Mouse (Mus musculus) forebrain, postnatal 0 days (tissue): ENCODE data around the gene Kif27. TPM values are rescaled to one million over a fixed set of nuclear protein-coding genes. Genes with fewer than 3 reads are reported as not detected.
A peak's percentile ranks its signal among the peaks of the same experiment; 100 is the strongest.
"Not testable (repeated sequence)": the region's sequence is repeated elsewhere in the genome, so short reads cannot be mapped to it uniquely, and the experiment has no call there.

Experiments
- ATAC-seq: fragments of 200-750 bp; cut with Nextera tagmentation; 2 replicates; pipeline ENCODE4 v1.8.0; 2017; ENCODE audit warnings: mild to moderate bottlenecking, moderate library complexity
- DNase-seq: peaks from one replicate; pipeline ENCODE4 v3.0.0-alpha.2; 2015
- H3K27ac ChIP-seq: fragments of 300-500 bp; sonication (generic); 2 replicates; pipeline ENCODE4 v1.5.1; 2014; ENCODE audit warnings: low read depth, mild to moderate bottlenecking, antibody characterized with exemption, low read length, moderate library complexity, mixed read lengths
- H3K27me3 ChIP-seq: fragments of 300-500 bp; sonication (generic); 2 replicates; pipeline ENCODE4 v1.6.1; 2014; ENCODE audit warnings: mild to moderate bottlenecking, low read length, mixed read lengths; ENCODE audit not compliant: insufficient read depth
- H3K36me3 ChIP-seq: fragments of 300-500 bp; sonication (generic); 2 replicates; pipeline ENCODE4 v1.6.1; 2014; ENCODE audit warnings: mild to moderate bottlenecking, moderate library complexity; ENCODE audit not compliant: insufficient read depth
- H3K4me1 ChIP-seq: fragments of 300-500 bp; sonication (generic); 2 replicates; pipeline ENCODE4 v1.6.1; 2014; ENCODE audit warnings: antibody characterized with exemption; ENCODE audit not compliant: insufficient read depth
- H3K4me2 ChIP-seq: fragments of 300-500 bp; sonication (generic); 2 replicates; pipeline ENCODE4 v1.6.1; 2014; ENCODE audit warnings: low read depth, mild to moderate bottlenecking, moderate library complexity
- H3K4me3 ChIP-seq: fragments of 300-500 bp; sonication (generic); 2 replicates; pipeline ENCODE4 v1.5.1; 2014; ENCODE audit warnings: low read depth, low read length, mixed read lengths
- H3K9ac ChIP-seq: fragments of 300-500 bp; sonication (generic); 2 replicates; pipeline ENCODE4 v1.6.1; 2014; ENCODE audit warnings: mild to moderate bottlenecking
- H3K9me3 ChIP-seq: fragments of 300-500 bp; sonication (generic); 2 replicates; pipeline ENCODE4 v1.6.1; 2016; ENCODE audit warnings: low read length
- CTCF ChIP-seq: sonication (generic); IDR thresholded peaks from 2 replicates; pipeline ENCODE4 v1.5.1; 2016; ENCODE audit warnings: antibody characterized with exemption, control low read depth, low read depth
- WGBS: fragments of 180-500 bp; shearing (Covaris S2); extraction: QIAGEN DNeasy Blood & Tissue Kit; methylation state at CpG from one replicate; pipeline ENCODE4 v1.1.7; 2014; 5-methylcytosine and 5-hydroxymethylcytosine counted together
- polyA plus RNA-seq: library from polyadenylated mRNA; unstranded; fragments of >200 nt; fragmentation: Nextera tagmentation; extraction: Ambion mirVana; gene quantifications from 2 replicates; pipeline ENCODE4 v1.2.1, GENCODE M21; 2015
- total RNA-seq: library from RNA; depleted of rRNA; stranded (reverse); fragments of >200 nt; gene quantifications from 2 replicates; pipeline ENCODE4 v1.2.3, GENCODE M21; 2014

The Kif27 gene
- total and polyA plus RNA-seq, 2 experiments from 2014 or later = 2.0 to 5.2 TPM

- H3K9ac ChIP-seq = no peak overlapping the region
- no peak for ATAC-seq
- H3K36me3 ChIP-seq = peaks cover 44% of the 10 kb centered on the region
- DNase-seq = no peak
- no peak overlapping the region for H3K4me2 ChIP-seq
- no peak overlapping the region for H3K4me3 ChIP-seq
- 0 out of 2 replicates have a peak, but pooled peaks cover 2% of the 10 kb centered on the region for H3K4me1 ChIP-seq
- H3K27ac ChIP-seq = no peak overlapping the region
- no peaks in the 10 kb centered on the region for H3K9me3 ChIP-seq
- TF ChIP-seq CTCF = no peak
- no peaks in the 10 kb centered on the region for H3K27me3 ChIP-seq
- 55% methylated on average over 13 of the region's 13 CpGs for WGBS
Observed at GRCm38 (mm10) chr13:58397651-58398050, 38.7 kb upstream of the Kif27 start.

- not testable (repeated sequence) for DNase-seq, H3K27ac ChIP-seq, ATAC-seq, H3K9me3 ChIP-seq, H3K4me1 ChIP-seq, H3K27me3 ChIP-seq, H3K4me3 ChIP-seq, H3K4me2 ChIP-seq, H3K9ac ChIP-seq
- peaks cover 60% of the 10 kb centered on the region for H3K36me3 ChIP-seq
- 87% methylated on average over 11 of the region's 11 CpGs for WGBS
Observed at GRCm38 (mm10) chr13:58394392-58394791, 35.5 kb upstream of the Kif27 start.

GRCm38 (mm10) chr13:58389324-58389951 lies 30.5 kb upstream of the Kif27 start:
- Histone ChIP-seq H3K36me3 (peaks cover 31% of the 10 kb centered on the region), H3K4me2 (no peak overlapping the region), H3K27me3 (no peaks in the 10 kb centered on the region), H3K9me3 (no peaks in the 10 kb centered on the region), H3K4me3 (no peak overlapping the region), H3K9ac (no peak overlapping the region), H3K27ac (no peak overlapping the region), H3K4me1 (no peaks in the 10 kb centered on the region; the same call in 1 of the 2 replicates)
- no peak for TF ChIP-seq CTCF
- 0 out of 2 replicates have a peak, but pooled peaks have one; percentile 6 for ATAC-seq
- WGBS = 70% methylated on average over 2 of the region's 2 CpGs
- DNase-seq = peak; percentile 21

- Histone ChIP-seq H3K9ac (no peak overlapping the region), H3K4me1 (no peaks in the 10 kb centered on the region; the same call in 1 of the 2 replicates), H3K36me3 (peaks cover 21% of the 10 kb centered on the region), H3K4me3 (no peak overlapping the region), H3K27ac (no peak overlapping the region), H3K27me3 (no peaks in the 10 kb centered on the region), H3K9me3 (no peaks in the 10 kb centered on the region), H3K4me2 (no peak overlapping the region)
- no peak for ATAC-seq
- TF ChIP-seq CTCF = no peak
- 49% methylated on average over 3 of the region's 3 CpGs for WGBS
- DNase-seq = no peak
Observed at GRCm38 (mm10) chr13:58388379-58388778, 29.5 kb upstream of the Kif27 start.

GRCm38 (mm10) chr13:58387948-58388347 lies 29.0 kb upstream of the Kif27 start:
- ATAC-seq = peak; percentile 73
- DNase-seq = peak; percentile 83
- Histone ChIP-seq H3K27me3 (no peaks in the 10 kb centered on the region), H3K9me3 (no peaks in the 10 kb centered on the region), H3K4me1 (no peaks in the 10 kb centered on the region; the same call in 1 of the 2 replicates), H3K36me3 (peaks cover 21% of the 10 kb centered on the region), H3K9ac (no peak overlapping the region), H3K4me3 (no peak overlapping the region), H3K4me2 (no peak overlapping the region), H3K27ac (no peak overlapping the region)
- peak; percentile 82 for TF ChIP-seq CTCF
- 15% methylated on average over 7 of the region's 7 CpGs for WGBS

GRCm38 (mm10) chr13:58385547-58385920 lies 26.6 kb upstream of the Kif27 start:
- no peak for TF ChIP-seq CTCF
- no peak overlapping the region for H3K9ac ChIP-seq
- ATAC-seq (peak; percentile 4; the same call in 1 of the 2 replicates), DNase-seq (no peak)
- H3K9me3 ChIP-seq = 0 out of 2 replicates have a peak, but pooled peaks cover 5% of the 10 kb centered on the region
- H3K4me3 ChIP-seq = peak overlapping the region; percentile 46
- H3K4me1 ChIP-seq = no peaks in the 10 kb centered on the region; the same call in 1 of the 2 replicates
- H3K27me3 ChIP-seq = no peaks in the 10 kb centered on the region
- H3K4me2 ChIP-seq = peak overlapping the region; percentile 82
- H3K36me3 ChIP-seq = peaks cover 32% of the 10 kb centered on the region
- 82% methylated on average over 7 of the region's 7 CpGs for WGBS
- H3K27ac ChIP-seq = no peak overlapping the region

GRCm38 (mm10) chr13:58384779-58385546 lies 26.0 kb upstream of the Kif27 start, which contains the start of gene 2210016F16Rik:
TSS of gene 2210016F16Rik (minus strand) at chr13:58385225.
- peak within 1 kb of the TSS; percentile 61 for H3K9ac ChIP-seq
- no peak within 1 kb of the TSS for H3K27ac ChIP-seq
- 4% methylated on average over 80 of the region's 80 CpGs for WGBS
- H3K4me3 ChIP-seq = peak within 1 kb of the TSS; percentile 46
- H3K36me3 ChIP-seq = peaks cover 32% of the 10 kb centered on the region
- DNase-seq = peak; percentile 66
- 0 out of 2 replicates have a peak, but pooled peaks cover 6% of the 10 kb centered on the region for H3K9me3 ChIP-seq
- H3K4me2 ChIP-seq = peak within 1 kb of the TSS; percentile 82
- H3K4me1 ChIP-seq = no peaks in the 10 kb centered on the region; the same call in 1 of the 2 replicates
- H3K27me3 ChIP-seq = no peaks in the 10 kb centered on the region
- peak; percentile 22; the same call in 1 of the 2 replicates for TF ChIP-seq CTCF
- ATAC-seq = peak; percentile 57
